Mouse (Mus musculus) lung, adult 2 months (tissue): Measurements from ENCODE around the gene Mob1b. TPM values are rescaled to one million over a fixed set of nuclear protein-coding genes. Genes with fewer than 3 reads are reported as not detected.

ENCODE experiments used
- DNase-seq: peaks from one replicate; pipeline ENCODE4 v3.0.0; 2022
- H3K4me1 ChIP-seq: fragments of 200-500 bp; 2 replicates; pipeline ENCODE4 v1.6.1; 2011; ENCODE audit warnings: low read length; ENCODE audit not compliant: control insufficient read depth, insufficient read depth
- H3K4me3 ChIP-seq: fragments of 200-500 bp; replicated peaks from 2 replicates; pipeline ENCODE3; 2011; ENCODE audit warnings: low read depth, mild to moderate bottlenecking, control low read depth, low read length; ENCODE audit errors: extremely low read depth
- CTCF ChIP-seq: fragments of 200-500 bp; IDR thresholded peaks from 2 replicates; pipeline ENCODE4 v1.5.1; 2011; ENCODE audit warnings: mild to moderate bottlenecking, low read length, control low read depth; ENCODE audit not compliant: insufficient read depth
- POLR2A ChIP-seq: fragments of 200-500 bp; IDR thresholded peaks from 2 replicates; pipeline ENCODE4 v1.6.1; 2011; ENCODE audit warnings: low read depth, mild to moderate bottlenecking, control low read depth, low read length, borderline replicate concordance; ENCODE audit errors: extremely low read depth
- WGBS: fragments of 180-500 bp; shearing (Covaris S2); methylation state at CpG from one replicate; pipeline ENCODE4 v1.1.7; 2018; 5-methylcytosine and 5-hydroxymethylcytosine counted together
- polyA plus RNA-seq: library from polyadenylated mRNA; depleted of rRNA; stranded (reverse); fragments of >200 nt; gene quantifications from 2 replicates; pipeline ENCODE4 v1.2.3, GENCODE M21; 2012; rRNA removed

Gene Mob1b
- polyA plus RNA-seq, 1 experiment, result 7.1 TPM

GRCm38 (mm10) chr5:88795910-88796584, 75.4 kb downstream of the Mob1b start:
- H3K4me3 ChIP-seq, result no peak overlapping the region
- no peak for DNase-seq
- H3K4me1 ChIP-seq, result no peaks in the 10 kb centered on the region
- TF ChIP-seq POLR2A (no peak), CTCF (no peak)
- WGBS, result 53% methylated on average over 9 of the region's 9 CpGs

- Histone ChIP-seq H3K4me1 (no peaks in the 10 kb centered on the region), H3K4me3 (no peak overlapping the region)
- no peak for DNase-seq
- TF ChIP-seq POLR2A (no peak), CTCF (no peak)
- WGBS, result 52% methylated on average over 11 of the region's 11 CpGs
Observed at GRCm38 (mm10) chr5:88796588-88796987, 75.9 kb downstream of the Mob1b start.

GRCm38 (mm10) chr5:88797121-88797520, 76.5 kb downstream of the Mob1b start:
- TF ChIP-seq POLR2A (no peak), CTCF (no peak)
- DNase-seq, result no peak
- WGBS, result 68% methylated on average over 6 of the region's 6 CpGs
- no peak overlapping the region for H3K4me3 ChIP-seq
- no peaks in the 10 kb centered on the region for H3K4me1 ChIP-seq

GRCm38 (mm10) chr5:88805616-88806015, 85.0 kb downstream of the Mob1b start:
- Histone ChIP-seq H3K4me3 (no peak overlapping the region), H3K4me1 (no peaks in the 10 kb centered on the region)
- no peak for TF ChIP-seq CTCF
- TF ChIP-seq POLR2A, result no peak
- no peak for DNase-seq
- WGBS, result 80% methylated on average over 4 of the region's 4 CpGs

- no peak overlapping the region for H3K4me3 ChIP-seq
- no peak for TF ChIP-seq POLR2A
- TF ChIP-seq CTCF, result no peak
- no peak for DNase-seq
- no peaks in the 10 kb centered on the region for H3K4me1 ChIP-seq
- WGBS, result 21% methylated on average over 5 of the region's 5 CpGs
Observed at GRCm38 (mm10) chr5:88806278-88806677, 85.6 kb downstream of the Mob1b start.

- DNase-seq, result no peak
- H3K4me3 ChIP-seq, result no peak overlapping the region
- WGBS, result 33% methylated on average over 9 of the region's 9 CpGs
- H3K4me1 ChIP-seq, result no peaks in the 10 kb centered on the region
- TF ChIP-seq POLR2A (no peak), CTCF (no peak)
Observed at GRCm38 (mm10) chr5:88807342-88807741, 86.7 kb downstream of the Mob1b start.

- TF ChIP-seq POLR2A, result no peak
- H3K4me1 ChIP-seq, result no peaks in the 10 kb centered on the region
- H3K4me3 ChIP-seq, result no peak overlapping the region
- 69% methylated on average over 2 of the region's 2 CpGs for WGBS
- DNase-seq, result no peak
Observed at GRCm38 (mm10) chr5:88813188-88813587, 92.5 kb downstream of the Mob1b start.

Other genes starting within 250 kb of the Mob1b start
- not detected in 2 replicates for gene Enam, start 232.9 kb upstream of the Mob1b start, polyA plus RNA-seq
- 7.7 and 20.2 TPM in 2 replicates for gene Jchain, start 193.0 kb upstream of the Mob1b start, polyA plus RNA-seq
- 9.0 and 10.1 TPM in 2 replicates for gene Utp3, start 166.4 kb upstream of the Mob1b start, polyA plus RNA-seq
- 4.1 and 4.6 TPM in 2 replicates for gene Rufy3, start 155.8 kb upstream of the Mob1b start, polyA plus RNA-seq
- 20.1 and 23.5 TPM in 2 replicates for gene Grsf1, start 44.7 kb upstream of the Mob1b start, polyA plus RNA-seq
- gene Dck, start 44.1 kb downstream of the Mob1b start, polyA plus RNA-seq, result 2.1 and 3.3 TPM in 2 replicates
- 2.7 and 4.8 TPM in 2 replicates for gene Slc4a4, start 166.0 kb downstream of the Mob1b start, polyA plus RNA-seq